Mouse (Mus musculus) hindbrain, embryonic 15.5 days (tissue): ENCODE data around the gene Antxr1. TPM values are rescaled to one million over a fixed set of nuclear protein-coding genes. Genes with fewer than 3 reads are reported as not detected.

Experiments used
- ATAC-seq: fragments of 200-750 bp; cut with Nextera tagmentation; 2 replicates; pipeline ENCODE4 v1.8.0; 2017; ENCODE audit warnings: low read depth, moderate number of reproducible peaks, moderate TSS enrichment; ENCODE audit not compliant: low FRiP score
- H3K27ac ChIP-seq: fragments of 300-500 bp; sonication (generic); replicated peaks from 2 replicates; pipeline ENCODE4 v1.5.1; 2015; ENCODE audit warnings: mild to moderate bottlenecking, inconsistent platforms
- H3K27me3 ChIP-seq: fragments of 300-500 bp; sonication (generic); 2 replicates; pipeline ENCODE4 v1.6.1; 2015; ENCODE audit warnings: control low read depth, inconsistent platforms
- H3K36me3 ChIP-seq: fragments of 300-500 bp; sonication (generic); 2 replicates; pipeline ENCODE4 v1.6.1; 2015; ENCODE audit warnings: control low read depth, inconsistent platforms
- H3K4me1 ChIP-seq: fragments of 300-500 bp; sonication (generic); replicated peaks from 2 replicates; pipeline ENCODE4 v1.6.1; 2015; ENCODE audit warnings: control low read depth, inconsistent platforms
- H3K4me2 ChIP-seq: fragments of 300-500 bp; sonication (generic); 2 replicates; pipeline ENCODE4 v1.6.1; 2015; ENCODE audit warnings: moderate library complexity, mild to moderate bottlenecking, inconsistent platforms
- H3K4me3 ChIP-seq: fragments of 300-500 bp; sonication (generic); 2 replicates; pipeline ENCODE4 v1.5.1; 2015; ENCODE audit warnings: mild to moderate bottlenecking, inconsistent platforms
- H3K9ac ChIP-seq: fragments of 300-500 bp; sonication (generic); 2 replicates; pipeline ENCODE4 v1.6.1; 2015; ENCODE audit warnings: inconsistent platforms
- H3K9me3 ChIP-seq: fragments of 300-500 bp; sonication (generic); 2 replicates; pipeline ENCODE4 v1.6.1; 2016; ENCODE audit warnings: control low read depth, inconsistent platforms
- WGBS: fragments of 180-500 bp; shearing (Covaris S2); methylation state at CpG from one replicate; pipeline ENCODE4 v1.1.7; 2015; 5-methylcytosine and 5-hydroxymethylcytosine counted together
- polyA plus RNA-seq: library from polyadenylated mRNA; unstranded; fragments of >200 nt; fragmentation: Nextera tagmentation; extraction: Ambion mirVana; gene quantifications from 2 replicates; pipeline ENCODE4 v1.2.1, GENCODE M21; 2015

Gene Antxr1
- polyA plus RNA-seq, 1 experiment from 2014 or later: 4.7 TPM

DNA sequence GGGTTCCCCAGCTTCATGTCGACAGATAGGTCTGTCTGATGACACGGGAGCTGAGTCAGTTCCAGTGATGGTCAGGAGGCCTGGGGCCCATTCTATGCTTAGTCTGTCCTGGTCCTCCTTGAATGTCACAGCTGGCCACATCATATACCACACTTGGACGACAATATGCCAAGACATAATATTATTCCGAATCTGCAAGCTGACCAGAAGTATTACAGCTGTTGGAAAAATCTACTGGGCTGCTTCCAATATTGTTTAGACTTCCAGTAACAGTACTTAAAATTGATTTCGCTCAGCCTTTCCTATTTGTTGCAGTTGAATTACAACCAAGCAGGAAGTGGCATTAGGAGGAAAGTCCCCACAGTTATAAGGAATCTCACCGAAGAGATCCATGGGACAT, 48.4 kb downstream of the Antxr1 start:
- Histone ChIP-seq H3K4me2 (no peak overlapping the region), H3K27me3 (no peaks in the 10 kb centered on the region), H3K4me1 (peaks cover 6% of the 10 kb centered on the region; the same call in 1 of the 2 replicates), H3K4me3 (no peak overlapping the region), H3K9ac (no peak overlapping the region), H3K27ac (no peak overlapping the region), H3K9me3 (0 out of 2 replicates have a peak, but pooled peaks cover 2% of the 10 kb centered on the region), H3K36me3 (no peaks in the 10 kb centered on the region)
- ATAC-seq: no peak
- WGBS: 92% methylated on average over 6 of the region's 6 CpGs

DNA sequence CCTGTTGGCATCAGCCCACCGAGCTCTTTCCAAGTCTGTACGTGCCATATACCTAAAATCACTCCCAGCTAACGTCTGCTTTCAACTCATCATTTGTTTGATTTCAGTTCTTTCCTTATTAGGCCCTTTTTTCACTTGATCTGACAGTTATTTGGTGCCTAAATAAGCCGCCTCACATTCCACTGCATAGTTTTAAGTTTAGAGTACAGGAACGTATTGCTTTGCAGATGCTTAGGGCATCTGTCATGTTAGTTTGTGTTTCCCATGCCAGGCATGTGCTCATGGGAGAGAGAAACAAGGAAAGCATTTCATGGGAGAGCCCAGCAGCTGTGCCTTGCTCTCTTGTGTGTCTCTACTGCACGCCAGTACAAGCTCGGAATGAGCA, 50.3 kb downstream of the Antxr1 start:
- Histone ChIP-seq H3K27me3 (no peaks in the 10 kb centered on the region), H3K36me3 (no peaks in the 10 kb centered on the region), H3K4me1 (peaks cover 6% of the 10 kb centered on the region; the same call in 1 of the 2 replicates), H3K4me3 (no peak overlapping the region), H3K9ac (no peak overlapping the region), H3K9me3 (no peaks in the 10 kb centered on the region), H3K4me2 (no peak overlapping the region), H3K27ac (no peak overlapping the region)
- WGBS: 76% methylated on average over 7 of the region's 7 CpGs
- ATAC-seq: no peak

DNA sequence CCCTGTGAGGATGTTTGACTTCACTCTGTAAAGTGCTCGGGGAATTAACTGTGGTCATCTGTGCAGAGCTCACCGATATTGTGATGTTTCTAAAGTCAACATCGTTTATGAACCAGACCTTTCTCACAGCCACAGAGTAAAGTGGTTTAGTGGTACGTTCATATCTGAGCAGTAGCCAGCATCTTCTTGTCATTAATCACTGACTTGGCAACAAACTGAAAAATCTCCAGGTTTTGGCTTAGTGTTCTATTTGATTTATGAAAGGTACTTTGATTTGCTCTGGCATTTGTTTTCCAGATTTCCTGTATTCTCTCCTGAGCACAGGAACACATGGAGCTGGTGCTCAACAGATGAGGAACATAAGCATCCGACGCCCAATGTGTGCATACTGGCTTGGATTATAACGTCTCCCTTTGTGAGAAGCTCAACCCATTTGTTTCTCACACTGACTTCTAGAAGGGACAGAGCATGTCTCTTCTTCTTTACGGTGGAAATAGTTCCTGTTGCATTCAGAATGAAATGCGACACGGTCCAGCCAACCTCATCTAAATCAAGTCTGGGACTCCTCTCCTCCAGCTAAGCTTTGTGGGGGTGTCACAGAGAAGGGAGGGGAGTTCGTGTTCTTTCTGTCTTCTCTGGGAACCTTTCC, 50.8 kb downstream of the Antxr1 start:
- no peak for ATAC-seq
- no peak overlapping the region for H3K27ac ChIP-seq
- WGBS: 76% methylated on average over 11 of the region's 11 CpGs
- H3K36me3 ChIP-seq: no peaks in the 10 kb centered on the region
- no peak overlapping the region for H3K9ac ChIP-seq
- H3K4me2 ChIP-seq: no peak overlapping the region
- H3K27me3 ChIP-seq: no peaks in the 10 kb centered on the region
- H3K4me3 ChIP-seq: no peak overlapping the region
- H3K4me1 ChIP-seq: peaks cover 6% of the 10 kb centered on the region; the same call in 1 of the 2 replicates
- H3K9me3 ChIP-seq: no peaks in the 10 kb centered on the region

DNA sequence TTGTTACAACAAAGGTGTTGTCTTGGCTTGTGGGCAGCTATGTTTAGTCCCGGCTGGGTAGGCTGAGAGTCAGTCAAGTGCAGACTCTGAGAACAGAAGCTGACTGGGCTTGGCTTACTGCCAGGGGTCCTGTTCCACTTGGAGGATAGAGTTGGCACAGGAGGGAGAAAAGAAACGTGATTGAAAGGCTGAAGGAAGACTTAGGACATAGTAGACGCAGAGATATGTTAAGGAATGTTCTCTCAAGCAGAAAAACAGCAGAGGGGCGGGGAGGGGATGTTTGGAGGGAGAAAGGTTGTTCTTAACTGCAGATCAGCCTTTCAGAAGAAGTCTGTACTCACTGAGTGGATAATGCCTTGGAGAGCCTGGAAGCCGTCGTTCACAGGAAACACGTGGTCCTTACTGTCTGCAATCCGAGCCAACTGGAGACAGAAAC, 53.3 kb downstream of the Antxr1 start:
- H3K4me1 ChIP-seq: peaks cover 26% of the 10 kb centered on the region
- no peaks in the 10 kb centered on the region for H3K27me3 ChIP-seq
- 41% methylated on average over 8 of the region's 8 CpGs for WGBS
- no peak overlapping the region for H3K4me3 ChIP-seq
- no peak overlapping the region for H3K27ac ChIP-seq
- no peaks in the 10 kb centered on the region for H3K9me3 ChIP-seq
- no peak overlapping the region for H3K4me2 ChIP-seq
- H3K36me3 ChIP-seq: no peaks in the 10 kb centered on the region
- ATAC-seq: peak; percentile 47
- no peak overlapping the region for H3K9ac ChIP-seq

DNA sequence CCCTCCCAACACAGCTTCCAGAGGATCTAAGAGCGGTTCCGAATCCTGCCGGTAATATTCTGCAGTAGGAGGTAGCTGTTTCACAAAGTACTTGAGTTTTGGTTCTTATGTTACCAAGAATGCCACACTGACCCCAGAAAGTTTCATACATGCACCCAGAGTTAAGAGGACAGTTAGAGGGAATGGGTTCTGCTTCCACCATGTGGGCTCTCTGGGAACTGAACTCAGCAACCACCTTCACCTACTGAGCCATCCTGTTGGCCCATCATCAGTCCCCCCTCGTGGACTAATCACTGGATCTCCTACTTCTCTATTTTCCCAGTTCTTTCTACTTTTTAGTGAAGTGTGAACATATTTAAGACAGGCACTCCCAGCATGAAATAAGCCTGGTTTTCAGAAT, 53.9 kb downstream of the Antxr1 start:
- Histone ChIP-seq H3K9ac (no peak overlapping the region), H3K4me1 (peaks cover 32% of the 10 kb centered on the region), H3K4me2 (no peak overlapping the region), H3K9me3 (no peaks in the 10 kb centered on the region), H3K36me3 (no peaks in the 10 kb centered on the region), H3K27me3 (no peaks in the 10 kb centered on the region), H3K4me3 (no peak overlapping the region), H3K27ac (no peak overlapping the region)
- WGBS: 89% methylated on average over 4 of the region's 4 CpGs
- no peak for ATAC-seq

DNA sequence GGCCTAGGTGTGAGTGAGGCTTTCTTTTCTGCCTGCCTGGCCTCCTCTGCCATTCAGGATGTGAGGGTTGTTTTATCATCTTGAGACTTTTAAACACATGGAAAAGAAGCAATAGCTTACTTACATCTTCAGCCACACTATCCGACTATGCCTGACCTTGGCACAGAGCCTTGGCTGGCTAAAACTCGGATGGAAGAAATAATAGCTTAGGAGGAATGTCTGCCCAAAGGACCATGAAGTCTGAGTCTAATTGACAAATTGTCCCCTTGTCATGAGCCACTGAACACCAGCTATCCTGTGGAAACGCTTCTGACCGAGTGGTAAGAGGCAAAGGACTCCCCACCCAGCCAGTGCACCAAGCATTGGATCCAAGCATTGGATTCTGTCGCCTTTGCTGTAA, 57.5 kb downstream of the Antxr1 start:
- Histone ChIP-seq H3K27me3 (no peaks in the 10 kb centered on the region), H3K4me1 (peaks cover 38% of the 10 kb centered on the region), H3K9ac (no peak overlapping the region), H3K27ac (peak overlapping the region; percentile 17; the same call in 1 of the 2 replicates), H3K36me3 (no peaks in the 10 kb centered on the region), H3K4me2 (no peak overlapping the region), H3K4me3 (no peak overlapping the region), H3K9me3 (no peaks in the 10 kb centered on the region)
- ATAC-seq: 0 out of 2 replicates have a peak, but pooled peaks have one; percentile 12
- WGBS: 50% methylated on average over 5 of the region's 5 CpGs

DNA sequence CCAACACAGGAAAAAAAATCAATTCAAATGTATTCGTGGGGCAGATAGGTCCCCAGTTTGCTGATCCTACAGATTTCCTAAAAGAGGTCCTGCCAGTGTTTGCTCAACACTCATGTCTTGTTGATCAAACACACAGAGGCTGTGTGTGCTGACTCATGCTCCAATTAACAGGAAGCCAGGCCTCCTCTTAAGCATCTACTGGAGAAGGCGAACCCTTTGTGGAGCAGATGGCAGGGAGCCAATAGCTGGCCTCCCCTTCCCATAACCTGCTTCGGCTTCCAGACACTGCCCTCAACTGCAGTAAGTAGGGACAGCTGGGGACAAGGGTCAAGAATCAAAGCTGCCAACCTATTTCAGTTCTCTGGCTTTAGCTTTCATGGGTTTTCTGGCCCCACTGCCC, 58.1 kb downstream of the Antxr1 start:
- ATAC-seq: 0 out of 2 replicates have a peak, but pooled peaks have one; percentile 54
- no peaks in the 10 kb centered on the region for H3K27me3 ChIP-seq
- H3K4me3 ChIP-seq: no peak overlapping the region
- no peak overlapping the region for H3K9ac ChIP-seq
- peak overlapping the region; percentile 19 for H3K27ac ChIP-seq
- no peaks in the 10 kb centered on the region for H3K9me3 ChIP-seq
- peaks cover 34% of the 10 kb centered on the region for H3K4me1 ChIP-seq
- WGBS: 46% methylated on average over 3 of the region's 3 CpGs
- H3K36me3 ChIP-seq: no peaks in the 10 kb centered on the region
- H3K4me2 ChIP-seq: no peak overlapping the region

DNA sequence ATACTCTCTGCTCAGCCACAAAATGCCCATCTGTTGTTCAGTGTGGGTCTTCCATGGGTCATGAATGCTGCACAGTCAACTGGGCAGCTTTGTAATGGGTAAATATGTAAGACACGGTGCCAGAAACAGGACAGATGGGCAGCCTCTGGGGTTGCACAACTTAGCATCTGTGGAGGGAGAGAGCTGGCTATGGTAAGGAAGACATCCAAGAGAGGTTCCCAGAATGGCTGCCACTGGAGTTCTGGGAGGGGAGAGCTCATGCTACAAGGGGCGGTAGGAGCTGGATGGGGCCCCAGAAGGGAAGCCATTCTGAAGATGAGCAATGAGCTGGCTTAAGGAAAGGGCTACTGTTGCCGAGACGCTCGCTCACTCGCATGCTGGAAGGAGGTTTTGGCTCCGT, 58.7 kb downstream of the Antxr1 start:
- WGBS: 59% methylated on average over 7 of the region's 7 CpGs
- ATAC-seq: peak; percentile 72
- peaks cover 33% of the 10 kb centered on the region for H3K4me1 ChIP-seq
- H3K4me2 ChIP-seq: no peak overlapping the region
- no peaks in the 10 kb centered on the region for H3K9me3 ChIP-seq
- H3K27me3 ChIP-seq: no peaks in the 10 kb centered on the region
- H3K4me3 ChIP-seq: no peak overlapping the region
- no peaks in the 10 kb centered on the region for H3K36me3 ChIP-seq
- no peak overlapping the region for H3K9ac ChIP-seq
- H3K27ac ChIP-seq: peak overlapping the region; percentile 19

DNA sequence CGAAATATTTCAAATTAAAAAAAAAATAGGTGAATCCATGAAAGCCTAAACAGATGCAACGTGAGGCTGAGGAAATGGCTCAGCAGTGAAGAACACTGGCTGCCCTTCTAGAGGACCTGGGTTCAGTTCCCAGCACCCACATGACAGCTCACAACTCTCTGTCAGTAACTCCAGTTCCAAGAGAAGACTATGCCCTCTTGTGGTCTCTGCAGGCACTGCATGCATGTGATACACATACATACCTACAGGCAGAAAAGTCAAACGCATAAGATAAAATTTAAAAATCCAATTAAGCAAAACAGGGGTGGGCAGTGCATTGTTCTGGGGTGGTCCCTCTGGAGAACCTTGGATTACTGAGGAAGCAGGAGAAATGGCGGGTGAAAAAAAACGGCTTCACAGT, 60.8 kb downstream of the Antxr1 start:
- Histone ChIP-seq H3K27ac (no peak overlapping the region), H3K9ac (no peak overlapping the region), H3K4me1 (peaks cover 46% of the 10 kb centered on the region), H3K4me2 (no peak overlapping the region), H3K27me3 (no peaks in the 10 kb centered on the region), H3K36me3 (no peaks in the 10 kb centered on the region), H3K9me3 (no peaks in the 10 kb centered on the region), H3K4me3 (no peak overlapping the region)
- WGBS: 96% methylated on average over 5 of the region's 5 CpGs
- no peak for ATAC-seq

DNA sequence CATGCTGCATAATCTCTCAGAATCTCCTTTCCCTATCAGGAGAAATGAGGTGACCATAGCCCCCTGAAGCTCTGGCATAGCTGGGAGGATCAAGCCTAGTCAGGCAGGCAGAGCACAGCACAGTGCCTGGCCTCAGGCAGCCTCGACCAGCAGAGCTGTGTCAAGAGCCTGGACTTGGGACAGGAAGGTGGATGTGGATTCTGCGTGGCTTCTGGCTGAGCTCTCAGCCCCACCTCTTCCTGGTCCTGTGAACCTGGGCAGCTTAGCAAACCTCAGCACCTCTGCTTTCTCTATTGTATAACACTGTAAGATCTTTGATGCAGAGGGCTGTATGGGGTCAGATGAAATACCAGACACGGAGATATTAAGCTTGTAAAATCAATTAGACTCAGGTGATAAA, 61.8 kb downstream of the Antxr1 start:
- no peaks in the 10 kb centered on the region for H3K27me3 ChIP-seq
- 85% methylated on average over 3 of the region's 3 CpGs for WGBS
- ATAC-seq: no peak
- H3K9ac ChIP-seq: no peak overlapping the region
- no peak overlapping the region for H3K4me3 ChIP-seq
- no peaks in the 10 kb centered on the region for H3K9me3 ChIP-seq
- H3K4me1 ChIP-seq: peaks cover 40% of the 10 kb centered on the region
- H3K4me2 ChIP-seq: no peak overlapping the region
- H3K27ac ChIP-seq: no peak overlapping the region
- H3K36me3 ChIP-seq: no peaks in the 10 kb centered on the region

DNA sequence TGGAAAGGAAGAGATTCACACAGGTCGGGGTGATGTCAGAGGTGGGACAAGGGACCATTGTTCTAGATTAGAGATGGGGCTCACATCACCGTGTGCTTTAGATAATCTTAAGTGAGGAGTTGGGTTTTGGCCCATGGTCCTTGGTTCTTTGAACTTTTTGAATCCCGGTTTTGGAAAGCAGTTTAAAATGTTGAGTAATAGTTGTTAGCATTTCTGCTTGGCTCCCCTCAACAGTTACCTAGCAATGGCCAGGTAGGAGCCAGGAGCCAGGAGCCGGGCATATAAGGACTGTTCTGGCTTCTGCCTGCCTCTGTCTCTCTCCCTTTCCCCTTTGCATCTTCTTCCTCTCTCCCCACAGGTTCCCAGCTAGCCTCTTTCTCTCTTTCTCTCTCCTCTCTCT, 62.5 kb downstream of the Antxr1 start:
- 79% methylated on average over 4 of the region's 4 CpGs for whole genome bisulfite sequencing
- no peak for ATAC-seq
- Histone ChIP-seq H3K9ac (no peak overlapping the region), H3K9me3 (no peaks in the 10 kb centered on the region), H3K27ac (no peak overlapping the region), H3K4me3 (no peak overlapping the region), H3K36me3 (no peaks in the 10 kb centered on the region), H3K27me3 (no peaks in the 10 kb centered on the region), H3K4me2 (no peak overlapping the region), H3K4me1 (peaks cover 33% of the 10 kb centered on the region)

DNA sequence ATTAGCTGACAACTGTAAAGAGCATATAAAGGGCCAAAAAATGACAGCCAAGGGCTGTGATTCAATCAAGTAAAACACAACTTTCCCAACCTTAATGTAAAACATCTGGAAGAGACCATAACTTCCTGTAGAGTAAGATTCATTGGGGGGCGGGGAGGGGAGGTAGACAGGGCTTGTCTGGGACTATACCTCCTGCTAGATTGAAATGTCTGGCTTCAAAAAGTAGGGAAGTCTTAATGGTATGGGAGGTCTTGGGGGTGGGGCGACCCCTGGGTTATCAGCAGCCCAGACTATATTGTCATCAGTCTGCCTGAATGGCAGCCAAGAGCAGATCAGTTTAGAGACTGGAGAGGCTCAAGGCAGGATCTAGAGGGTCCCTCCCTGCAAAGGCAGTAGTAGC, 63.4 kb downstream of the Antxr1 start:
- no peak overlapping the region for H3K4me3 ChIP-seq
- peaks cover 24% of the 10 kb centered on the region for H3K4me1 ChIP-seq
- H3K9me3 ChIP-seq: no peaks in the 10 kb centered on the region
- ATAC-seq: no peak
- no peaks in the 10 kb centered on the region for H3K36me3 ChIP-seq
- no peak overlapping the region for H3K9ac ChIP-seq
- H3K4me2 ChIP-seq: no peak overlapping the region
- no peaks in the 10 kb centered on the region for H3K27me3 ChIP-seq
- H3K27ac ChIP-seq: no peak overlapping the region
- 93% methylated on average over 2 of the region's 2 CpGs for WGBS

DNA sequence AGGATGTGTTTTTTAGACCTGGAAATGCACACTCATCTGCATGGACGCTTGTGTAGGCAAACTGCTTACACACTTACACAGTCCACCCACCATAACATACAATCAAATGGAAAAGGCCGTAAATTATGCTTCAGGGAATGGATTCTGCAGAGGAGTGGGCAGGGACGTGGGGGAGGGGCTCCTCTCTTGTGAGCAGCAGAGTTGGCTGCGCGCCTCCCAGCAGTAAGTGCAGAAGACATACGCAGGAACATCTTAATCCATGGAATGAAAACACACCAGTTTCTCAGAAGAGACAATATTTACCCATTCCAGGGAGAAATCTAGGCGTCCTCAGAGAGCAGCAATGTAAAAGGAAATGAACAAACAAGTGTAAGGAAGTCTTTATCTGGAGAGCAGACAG, 65.2 kb downstream of the Antxr1 start:
- Histone ChIP-seq H3K27ac (peak overlapping the region; percentile 52; the same call in 1 of the 2 replicates), H3K36me3 (no peaks in the 10 kb centered on the region)
- ATAC-seq: peak; percentile 63; the same call in 1 of the 2 replicates

More for the DNA sequence above, 65.2 kb downstream of the Antxr1 start:
- H3K4me2 ChIP-seq: no peak overlapping the region
- H3K27me3 ChIP-seq: no peaks in the 10 kb centered on the region
- H3K9me3 ChIP-seq: no peaks in the 10 kb centered on the region
- WGBS: 30% methylated on average over 7 of the region's 7 CpGs
- H3K4me3 ChIP-seq: no peak overlapping the region
- H3K9ac ChIP-seq: no peak overlapping the region
- peaks cover 14% of the 10 kb centered on the region for H3K4me1 ChIP-seq
